Mouse (Mus musculus): ENCODE measurements at regions not wholly inside any gene's neighbourhood (a gene's known extent, or its start where the extent isn't known, plus 50 kb on each side); places are given as distances from the start of the nearest gene placed in this dataset.

DNA sequence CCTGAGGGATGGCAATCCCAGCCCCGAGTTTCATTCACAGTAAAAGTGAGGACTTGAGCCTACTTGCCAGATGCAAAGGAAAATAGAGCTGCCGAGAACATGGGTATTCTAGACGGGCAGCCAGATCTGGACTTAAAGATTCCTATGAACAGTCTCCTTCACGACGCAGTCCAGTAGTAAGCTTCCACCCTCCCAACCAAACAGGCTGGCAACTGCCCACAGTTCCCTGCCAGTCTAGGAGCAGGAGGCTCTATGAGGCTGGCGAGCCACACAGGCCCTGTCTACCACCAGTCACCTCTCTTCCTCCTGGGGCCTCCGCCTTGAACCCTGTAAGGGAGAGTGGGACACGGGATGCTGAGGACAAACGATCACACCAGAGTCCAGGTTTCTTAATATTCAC, 153.5 kb upstream of the Snrpn start:
- TF ChIP-seq GATA1 (IDR thresholded peaks at IDR 0.05; ENCODE audit: borderline replicate concordance, low read length) (no peak), FLI1 (IDR thresholded peaks at IDR 0.05; ENCODE audit: low read length) (no peak)
